In genomic region chr19:44299078-44299477, GRCm38 (mm10) we compare ENCODE assay signal across 10 mouse cellular contexts. TPM values are rescaled to one million over a fixed set of nuclear protein-coding genes. Genes with fewer than 3 reads are reported as not detected.
DNase-seq lines count a peak whose midpoint lies in the region; ATAC-seq and TF ChIP-seq lines count a peak whose summit lies in the region.
"Had no signal": no experiment of that assay in that cellular context is flagged by ENCODE, and none has a peak within 500 bp of the region (broad histone marks: within the 10 kb centered on the region; RNA-seq: fewer than 3 reads in every experiment).

No protein-coding gene starts in this region.

- peaks cover 80% of the 10 kb centered on the region for H3K4me1 ChIP-seq in embryonic facial prominence, embryonic 15.5 days
- H3K4me1 ChIP-seq in intestine, postnatal 0 days (replicated peaks; ENCODE audit: control insufficient read depth, insufficient read depth, low read length): 0 out of 2 replicates have a peak, but pooled peaks cover 20% of the 10 kb centered on the region
- H3K4me1 ChIP-seq in neural tube, embryonic 12.5 days: peaks cover 66% of the 10 kb centered on the region

- no peak for TF ChIP-seq CTCF in layer of hippocampus, adult 2 months (conservative IDR thresholded peaks at IDR 0.05)
- no peak for TF ChIP-seq CTCF in intestine, postnatal 0 days (IDR thresholded peaks at IDR 0.05; ENCODE audit: low read depth)

- no peak for ATAC-seq in embryonic facial prominence, embryonic 15.5 days (ENCODE audit: insufficient number of reproducible peaks, low FRiP score, low TSS enrichment, low read depth)
- no peak for ATAC-seq in intestine, postnatal 0 days
- no peak for ATAC-seq in neural tube, embryonic 12.5 days (ENCODE audit: low FRiP score, low read depth)
- no peak for ATAC-seq in erythroid progenitor cell, adult 5-6 weeks (replicated peaks; ENCODE audit: low FRiP score, poor library complexity, severe bottlenecking)

- H3K4me3 ChIP-seq in layer of hippocampus, adult 2 months: peak overlapping the region; percentile 98
- H3K4me3 ChIP-seq in embryonic facial prominence, embryonic 15.5 days (replicated peaks): peak overlapping the region; percentile 91
- peak overlapping the region; percentile 54; the same call in 1 of the 2 replicates for H3K4me3 ChIP-seq in intestine, postnatal 0 days (ENCODE audit: low read depth, low read length)
- H3K4me3 ChIP-seq in neural tube, embryonic 12.5 days: peak overlapping the region; percentile 71; the same call in 1 of the 2 replicates

- H3K4me2 ChIP-seq in embryonic facial prominence, embryonic 15.5 days (replicated peaks): peak overlapping the region; percentile 92
- H3K4me2 ChIP-seq in intestine, postnatal 0 days (replicated peaks; ENCODE audit: low read depth): peak overlapping the region; percentile 87
- H3K4me2 ChIP-seq in neural tube, embryonic 12.5 days (replicated peaks): peak overlapping the region; percentile 97

- no peaks in the 10 kb centered on the region for H3K9me3 ChIP-seq in embryonic facial prominence, embryonic 15.5 days (replicated peaks)
- H3K9me3 ChIP-seq in intestine, postnatal 0 days (ENCODE audit: control insufficient read depth): no peaks in the 10 kb centered on the region
- no peaks in the 10 kb centered on the region for H3K9me3 ChIP-seq in neural tube, embryonic 12.5 days

- DNase-seq in layer of hippocampus, adult 2 months (ENCODE audit: low spot score in 2 of 2): no peak
- no peak for DNase-seq in layer of hippocampus, postnatal 25 days (ENCODE audit: extremely low spot score in 1 of 2, low spot score in 1 of 2)
- DNase-seq in cerebellum, adult 11 months: no peak
- no peak for DNase-seq in urinary bladder, postnatal 10 days (ENCODE audit: low spot score)
- DNase-seq: embryo, embryonic 11 days; kidney, postnatal 4 days had no signal

- no peaks in the 10 kb centered on the region for H3K27me3 ChIP-seq in embryonic facial prominence, embryonic 15.5 days
- H3K27me3 ChIP-seq in intestine, postnatal 0 days (replicated peaks; ENCODE audit: control insufficient read depth, insufficient read depth, low read length): no peaks in the 10 kb centered on the region
- no peaks in the 10 kb centered on the region for H3K27me3 ChIP-seq in neural tube, embryonic 12.5 days (replicated peaks)

- H3K27ac ChIP-seq in layer of hippocampus, adult 2 months: peak overlapping the region; percentile 100; the same call in 1 of the 2 replicates
- H3K27ac ChIP-seq in embryonic facial prominence, embryonic 15.5 days (replicated peaks): no peak overlapping the region
- H3K27ac ChIP-seq in intestine, postnatal 0 days (ENCODE audit: low read depth, low read length): peak overlapping the region; percentile 57; the same call in 1 of the 2 replicates
- no peak overlapping the region for H3K27ac ChIP-seq in neural tube, embryonic 12.5 days

- H3K36me3 ChIP-seq in embryonic facial prominence, embryonic 15.5 days: peaks cover 80% of the 10 kb centered on the region
- H3K36me3 ChIP-seq in intestine, postnatal 0 days (ENCODE audit: control insufficient read depth, insufficient read depth): peaks cover 64% of the 10 kb centered on the region
- H3K36me3 ChIP-seq in neural tube, embryonic 12.5 days: peaks cover 87% of the 10 kb centered on the region

- no peak overlapping the region for H3K9ac ChIP-seq in embryonic facial prominence, embryonic 15.5 days
- peak overlapping the region; percentile 11; the same call in 1 of the 2 replicates for H3K9ac ChIP-seq in intestine, postnatal 0 days (ENCODE audit: low read depth, low read length)
- H3K9ac ChIP-seq in neural tube, embryonic 12.5 days: peak overlapping the region; percentile 87; the same call in 1 of the 2 replicates

- WGBS in embryonic facial prominence, embryonic 15.5 days: 73% methylated on average over 9 of the region's 9 CpGs
- 51% methylated on average over 9 of the region's 9 CpGs for WGBS in intestine, postnatal 0 days
- WGBS in neural tube, embryonic 12.5 days: 91% methylated on average over 9 of the region's 9 CpGs

RNA-seq across cellular contexts. Expression of gene Scd2, which starts 5.6 kb away (rescaled TPM):
- 100 to 1,000 TPM; 597 to 622 TPM for total RNA-seq in layer of hippocampus, adult 2 months (2021)
- 100 to 1,000 TPM; 642 to 712 TPM for total RNA-seq in layer of hippocampus, postnatal 25 days (2021)
- 179 and 181 TPM in 2 replicates for polyA plus RNA-seq in embryonic facial prominence, embryonic 15.5 days (2015; fragmentation: Nextera tagmentation; extraction: Ambion mirVana)
- 35.6 and 42.1 TPM in 2 replicates for polyA plus RNA-seq in intestine, postnatal 0 days (2015; fragmentation: Nextera tagmentation; extraction: Ambion mirVana)
- 353 and 371 TPM in 2 replicates for polyA plus RNA-seq in neural tube, embryonic 12.5 days (2016; fragmentation: Nextera tagmentation; extraction: Ambion mirVana)
- total RNA-seq in erythroid progenitor cell, adult 5-6 weeks (2015; ENCODE audit: low replicate concordance): 13.7 and 18.9 TPM in 2 replicates
- total RNA-seq in erythroid progenitor cell, adult 5-6 weeks (2017; ENCODE audit: low replicate concordance): 9.4 and 13.2 TPM in 2 replicates

RNA-seq across cellular contexts. Expression of gene Scd4, which starts 33.8 kb away (rescaled TPM):
- total RNA-seq in layer of hippocampus, adult 2 months (2021): 1 to 10 TPM; 2.3 to 2.5 TPM
- 1 to 10 TPM; 2.8 to 2.9 TPM for total RNA-seq in layer of hippocampus, postnatal 25 days (2021)
- polyA plus RNA-seq in embryonic facial prominence, embryonic 15.5 days (2015; fragmentation: Nextera tagmentation; extraction: Ambion mirVana): 0.16 and 0.39 TPM in 2 replicates
- polyA plus RNA-seq in intestine, postnatal 0 days (2015; fragmentation: Nextera tagmentation; extraction: Ambion mirVana): 0.04 TPM in 1 of 2 replicates, not detected in the other
- 0.05 and 0.08 TPM in 2 replicates for polyA plus RNA-seq in neural tube, embryonic 12.5 days (2016; fragmentation: Nextera tagmentation; extraction: Ambion mirVana)
- not detected in 2 replicates for total RNA-seq in erythroid progenitor cell, adult 5-6 weeks (2015; ENCODE audit: low replicate concordance)
- total RNA-seq in erythroid progenitor cell, adult 5-6 weeks (2017; ENCODE audit: low replicate concordance): 2.1 TPM in 1 of 2 replicates, not detected in the other

Comparison
In these comparisons a context has a peak if more than half of its experiments do, and no peak if none do; other contexts are left out.
1. H3K27ac ChIP-seq: peak in layer of hippocampus, adult 2 months (single experiment) and intestine, postnatal 0 days (single experiment); none in embryonic facial prominence, embryonic 15.5 days (single experiment) and neural tube, embryonic 12.5 days (single experiment).
2. RNA of gene Scd2, which starts 5.6 kb away (total RNA-seq): 642 to 712 TPM in layer of hippocampus, postnatal 25 days and 597 to 622 TPM in layer of hippocampus, adult 2 months; 9.4 to 18.9 TPM in erythroid progenitor cell, adult 5-6 weeks; every median in the first group is over 10 times any median in the second.
3. Peak in every context shown above with its lines, with median percentiles within 50 percentile points of each other: H3K4me3 ChIP-seq and H3K4me2 ChIP-seq.